Mouse (Mus musculus) left cerebral cortex, adult 8-10 months (tissue): Measurements from ENCODE around the gene Dnajc4. TPM values are rescaled to one million over a fixed set of nuclear protein-coding genes. Genes with fewer than 3 reads are reported as not detected.

ENCODE experiments used
- DNase-seq, 2 experiments: peaks; one replicate each; pipeline ENCODE4 v3.0.0; 2022; ENCODE audit warnings: low spot score in 2 of 2
- total RNA-seq, 4 experiments: library from RNA; stranded (reverse); gene quantifications; 2 replicates each; pipeline ENCODE4 v1.2.4; 2022

Gene Dnajc4
- 10 to 100 TPM; 27.0 to 32.6 (median 29.7) TPM for total RNA-seq

GRCm38 (mm10) chr19:6992011-6992858 is at the start of gene Dnajc4:
Gene Dnajc4 (minus strand): TSS chr19:6992572.
- DNase-seq = peak; percentile 80 to 96

GRCm38 (mm10) chr19:7041171-7041570 is 48.8 kb upstream of the Dnajc4 start:
- no peak for DNase-seq

GRCm38 (mm10) chr19:7040637-7041130 is 48.3 kb upstream of the Dnajc4 start:
- no peak for DNase-seq

- DNase-seq = peak; percentile 95 to 100
Observed at GRCm38 (mm10) chr19:7039841-7040636, 47.7 kb upstream of the Dnajc4 start, which contains the start of gene Stip1. Gene Stip1 (minus strand): TSS chr19:7039967.

GRCm38 (mm10) chr19:7039088-7039720 is 46.8 kb upstream of the Dnajc4 start:
- peak; percentile 41 to 65 for DNase-seq

GRCm38 (mm10) chr19:7034006-7034405 is 41.6 kb upstream of the Dnajc4 start:
- no peak for DNase-seq

GRCm38 (mm10) chr19:7029531-7029930 is 37.2 kb upstream of the Dnajc4 start:
- peak in 1 of 2 experiments; percentile 85 for DNase-seq

GRCm38 (mm10) chr19:7020224-7020641 is 27.9 kb upstream of the Dnajc4 start:
- no peak for DNase-seq

GRCm38 (mm10) chr19:7019191-7019590 is 26.8 kb upstream of the Dnajc4 start, which contains the start of gene Fermt3:
Gene Fermt3 (minus strand): TSS chr19:7019469.
- DNase-seq = no peak

GRCm38 (mm10) chr19:7018546-7018945 is 26.2 kb upstream of the Dnajc4 start:
- no peak for DNase-seq

GRCm38 (mm10) chr19:7017541-7018457 is 25.4 kb upstream of the Dnajc4 start:
- no peak for DNase-seq

- DNase-seq = no peak
Observed at GRCm38 (mm10) chr19:7014481-7015135, 22.2 kb upstream of the Dnajc4 start.

- DNase-seq = no peak
Observed at GRCm38 (mm10) chr19:7013984-7014383, 21.6 kb upstream of the Dnajc4 start.

GRCm38 (mm10) chr19:7012426-7012825 is 20.1 kb upstream of the Dnajc4 start:
- no peak for DNase-seq

GRCm38 (mm10) chr19:7006892-7007593 is 14.7 kb upstream of the Dnajc4 start:
- no peak for DNase-seq

- DNase-seq = no peak
Observed at GRCm38 (mm10) chr19:6999360-7000063, 7.1 kb upstream of the Dnajc4 start.

GRCm38 (mm10) chr19:6997721-6998290 is 5.4 kb upstream of the Dnajc4 start:
- peak in 1 of 2 experiments; percentile 11 for DNase-seq

- peak; percentile 71 to 77 for DNase-seq
Observed at GRCm38 (mm10) chr19:6996006-6996405, 3.6 kb upstream of the Dnajc4 start, which contains the start of the genes Nudt22 and Trpt1. Gene Nudt22 (minus strand): TSS chr19:6996117. Gene Trpt1 (plus strand): TSS chr19:6996131.
